Mouse (Mus musculus) C2C12 (cell line): ENCODE data around the gene Gm7138. TPM values are rescaled to one million over a fixed set of nuclear protein-coding genes. Genes with fewer than 3 reads are reported as not detected.

Source experiments
- H3K27me3 ChIP-seq: one replicate; pipeline ENCODE4 v1.6.1; 2011; ENCODE audit not compliant: control insufficient read depth, insufficient read depth, insufficient read length
- H3K36me3 ChIP-seq: one replicate; pipeline ENCODE4 v1.6.1; 2011; ENCODE audit not compliant: control insufficient read depth, insufficient read depth
- H3K4me3 ChIP-seq: one replicate; pipeline ENCODE4 v1.5.1; 2011; ENCODE audit warnings: mild to moderate bottlenecking, control low read depth; ENCODE audit not compliant: poor library complexity, insufficient read depth, severe bottlenecking
- H3K79me2 ChIP-seq: one replicate; pipeline ENCODE4 v1.6.1; 2011; ENCODE audit not compliant: control insufficient read depth, insufficient read depth
- H3K79me3 ChIP-seq: one replicate; pipeline ENCODE4 v1.6.1; 2011; ENCODE audit warnings: low read depth, control low read depth
- H3ac ChIP-seq: one replicate; pipeline ENCODE3; 2011; ENCODE audit warnings: low read depth; ENCODE audit not compliant: control insufficient read depth, insufficient read length
- CEBPB ChIP-seq: IDR thresholded peaks from one replicate; pipeline ENCODE4 v1.6.1; 2011; ENCODE audit warnings: low read depth, mild to moderate bottlenecking, control low read depth, moderate library complexity
- CTCF ChIP-seq: IDR thresholded peaks from one replicate; pipeline ENCODE4 v1.5.1; 2011; ENCODE audit not compliant: control insufficient read depth, insufficient read depth, insufficient read length
- FOSL1 ChIP-seq: IDR thresholded peaks from one replicate; pipeline ENCODE4 v1.8.0; 2011; ENCODE audit warnings: mild to moderate bottlenecking, low read length; ENCODE audit not compliant: poor library complexity, insufficient read depth, severe bottlenecking
- MAX ChIP-seq: IDR thresholded peaks from one replicate; pipeline ENCODE4 v1.6.1; 2011; ENCODE audit warnings: mild to moderate bottlenecking, control low read depth
- MYOD1 ChIP-seq: IDR thresholded peaks from one replicate; pipeline ENCODE4 v1.6.1; 2011; ENCODE audit warnings: low read depth; ENCODE audit not compliant: control insufficient read depth, insufficient read length
- MYOG ChIP-seq: IDR thresholded peaks from one replicate; pipeline ENCODE4 v1.6.1; 2011; ENCODE audit not compliant: control insufficient read depth, insufficient read length; ENCODE audit errors: extremely low read depth
- USF1 ChIP-seq: IDR thresholded peaks from one replicate; pipeline ENCODE4 v1.6.1; 2011; ENCODE audit warnings: low read depth, mild to moderate bottlenecking, control low read depth, moderate library complexity
- polyA plus RNA-seq: library from polyadenylated mRNA; unstranded; fragments of >200 nt; fragmentation: generic; extraction: Trizol; gene quantifications from one replicate; pipeline ENCODE4 v1.2.1, GENCODE M21; 2012; ENCODE audit warnings: missing spikeins

Gm7138 gene
- polyA plus RNA-seq, 1 experiment = not detected

DNA sequence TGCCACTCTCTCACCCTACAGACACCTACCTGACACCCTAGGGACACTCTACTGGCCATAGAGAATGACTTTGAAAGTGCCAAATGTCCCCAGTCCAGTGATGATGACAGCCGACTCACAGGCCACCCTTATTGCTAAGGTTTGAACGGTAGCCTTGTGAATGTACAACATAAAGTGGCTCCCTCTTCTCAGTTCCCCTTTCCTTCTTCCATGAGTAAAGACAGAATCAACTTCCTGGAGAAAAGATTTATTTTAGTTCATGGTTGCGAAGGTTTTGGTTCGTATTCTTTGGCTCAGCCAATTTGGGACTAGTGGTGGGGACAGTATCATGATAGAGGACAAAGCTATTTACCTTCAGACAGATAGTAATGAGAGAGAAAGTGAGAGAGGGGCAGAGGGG, 37.8 kb downstream of the Gm7138 start:
- peaks cover 24% of the 10 kb centered on the region for H3K27me3 ChIP-seq
- H3ac ChIP-seq = no peak overlapping the region
- no peaks in the 10 kb centered on the region for H3K79me2 ChIP-seq
- no peaks in the 10 kb centered on the region for H3K79me3 ChIP-seq
- no peaks in the 10 kb centered on the region for H3K36me3 ChIP-seq
- TF ChIP-seq MYOG = no peak
- H3K4me3 ChIP-seq = no peak overlapping the region

DNA sequence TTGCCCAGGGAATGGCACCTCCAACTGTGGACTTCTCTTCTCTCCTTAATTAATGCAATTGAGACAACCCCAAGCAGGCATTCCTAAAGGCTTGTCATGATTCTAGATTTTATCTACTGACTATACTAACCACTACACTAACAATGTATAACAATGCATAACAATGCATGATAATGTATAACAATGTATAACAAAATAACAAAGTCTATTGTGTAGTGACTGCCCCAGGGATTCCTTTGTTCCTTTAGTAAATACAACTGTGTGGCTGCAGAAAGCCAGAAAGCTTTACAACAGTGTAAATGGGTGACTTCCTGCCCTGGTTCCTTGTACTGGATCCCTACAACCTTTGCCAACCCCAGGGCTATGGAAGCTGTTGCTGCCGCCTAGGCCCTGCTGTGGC, 40.8 kb downstream of the Gm7138 start:
- Histone ChIP-seq H3K4me3 (no peak overlapping the region), H3K27me3 (peaks cover 9% of the 10 kb centered on the region), H3K36me3 (no peaks in the 10 kb centered on the region), H3K79me2 (no peaks in the 10 kb centered on the region), H3K79me3 (no peaks in the 10 kb centered on the region), H3ac (no peak overlapping the region)
- TF ChIP-seq FOSL1 = no peak
- no peak for TF ChIP-seq MAX
- TF ChIP-seq CTCF = no peak
- no peak for TF ChIP-seq MYOG
- no peak for TF ChIP-seq USF1

DNA sequence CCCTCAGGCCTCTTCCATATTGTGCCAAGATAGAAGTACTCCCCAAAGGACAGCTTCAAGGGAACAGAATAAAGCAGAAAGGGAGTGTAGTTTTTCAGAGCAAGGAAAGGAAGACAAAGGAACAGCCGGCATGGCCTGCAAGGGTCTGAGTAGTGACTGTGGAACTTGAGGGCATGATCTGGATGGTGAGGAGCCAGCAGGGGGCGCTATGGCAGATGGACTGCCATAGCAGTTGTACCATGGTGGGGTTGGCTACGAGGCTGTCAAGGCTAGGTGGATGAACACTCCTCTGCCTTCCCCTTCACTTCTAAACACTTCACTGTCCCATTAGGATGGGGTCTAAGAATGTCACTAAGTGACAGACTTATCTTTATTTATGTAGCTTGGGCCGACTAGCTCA, 47.5 kb downstream of the Gm7138 start:
- Histone ChIP-seq H3K79me2 (no peaks in the 10 kb centered on the region), H3ac (no peak overlapping the region), H3K79me3 (no peaks in the 10 kb centered on the region), H3K4me3 (no peak overlapping the region), H3K27me3 (peaks cover 28% of the 10 kb centered on the region), H3K36me3 (no peaks in the 10 kb centered on the region)
- TF ChIP-seq CEBPB (no peak), MYOD1 (no peak), FOSL1 (no peak), MYOG (no peak), USF1 (no peak), MAX (no peak), CTCF (no peak)

DNA sequence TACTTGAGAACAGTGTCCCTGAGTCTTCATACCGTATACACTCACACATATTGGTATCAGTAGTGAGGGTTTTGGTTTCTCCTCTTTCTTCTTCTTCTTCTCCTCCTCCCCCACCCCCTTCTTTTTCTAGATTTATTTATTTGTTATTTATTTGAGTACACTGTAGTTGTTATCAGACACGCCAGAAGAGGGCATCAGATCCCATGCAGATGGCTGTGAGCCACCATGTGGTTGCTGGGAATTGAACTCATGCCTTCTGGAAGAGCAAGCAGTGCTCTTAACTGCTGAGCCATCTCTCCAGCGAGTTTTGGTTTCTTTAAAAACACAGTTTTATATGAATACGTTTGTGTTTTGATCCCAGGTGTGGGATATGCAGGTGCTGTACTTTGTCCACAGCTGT, 48.5 kb downstream of the Gm7138 start:
- Histone ChIP-seq H3ac (no peak overlapping the region), H3K4me3 (no peak overlapping the region), H3K79me2 (no peaks in the 10 kb centered on the region), H3K36me3 (no peaks in the 10 kb centered on the region), H3K79me3 (no peaks in the 10 kb centered on the region), H3K27me3 (peaks cover 34% of the 10 kb centered on the region)
- TF ChIP-seq MAX (no peak), MYOG (no peak), CEBPB (no peak), USF1 (no peak), MYOD1 (no peak), CTCF (no peak), FOSL1 (no peak)

Other genes starting within 250 kb of the Gm7138 start
- gene Itgb2, start 246.7 kb downstream of the Gm7138 start, polyA plus RNA-seq = 0.47 TPM
- gene Pttg1ip, start 195.2 kb downstream of the Gm7138 start, polyA plus RNA-seq = 96.1 TPM
- 152 TPM for gene Sumo3, start 170.8 kb downstream of the Gm7138 start, polyA plus RNA-seq
- gene Gm49325, start 170.7 kb downstream of the Gm7138 start, polyA plus RNA-seq = 5.1 TPM
- 85.5 TPM for gene Ube2g2, start 154.7 kb downstream of the Gm7138 start, polyA plus RNA-seq
- not detected for gene Tspear, start 90.4 kb downstream of the Gm7138 start, polyA plus RNA-seq
- not detected for gene Gm19402, start 86.2 kb downstream of the Gm7138 start, polyA plus RNA-seq
- not detected for gene Gm9508, start 79.7 kb downstream of the Gm7138 start, polyA plus RNA-seq
- not detected for gene Gm10272, start 70.3 kb downstream of the Gm7138 start, polyA plus RNA-seq
- gene Gm10024, start 65.5 kb downstream of the Gm7138 start, polyA plus RNA-seq = not detected
- not detected for gene Gm10142, start 61.1 kb downstream of the Gm7138 start, polyA plus RNA-seq
- gene Krtap12-1, start 56.3 kb downstream of the Gm7138 start, polyA plus RNA-seq = not detected
- gene Gm10100, start 50.5 kb downstream of the Gm7138 start, polyA plus RNA-seq = not detected
- gene Gm18596, start 34.3 kb downstream of the Gm7138 start, polyA plus RNA-seq = not detected
- not detected for gene Gm9736, start 25.6 kb downstream of the Gm7138 start, polyA plus RNA-seq
- gene Gm3233, start 17.3 kb downstream of the Gm7138 start, polyA plus RNA-seq = not detected
- not detected for gene Gm3238, start 5.6 kb downstream of the Gm7138 start, polyA plus RNA-seq
- not detected for gene Gm3250, start 5.6 kb upstream of the Gm7138 start, polyA plus RNA-seq
- gene Gm7137, start 11.3 kb upstream of the Gm7138 start, polyA plus RNA-seq = not detected
- not detected for gene Gm9639, start 18.1 kb upstream of the Gm7138 start, polyA plus RNA-seq
- not detected for gene Gm19668, start 22.2 kb upstream of the Gm7138 start, polyA plus RNA-seq
- not detected for gene Gm9507, start 34.9 kb upstream of the Gm7138 start, polyA plus RNA-seq
- gene Gm2696, start 37.7 kb upstream of the Gm7138 start, polyA plus RNA-seq = not detected
- not detected for gene Krtap10-4, start 50.2 kb upstream of the Gm7138 start, polyA plus RNA-seq
- not detected for gene Krtap10-10, start 59.0 kb upstream of the Gm7138 start, polyA plus RNA-seq
- gene Gm36176, start 69.9 kb upstream of the Gm7138 start, polyA plus RNA-seq = not detected
- not detected for gene Gm10318, start 75.9 kb upstream of the Gm7138 start, polyA plus RNA-seq
- gene Gm3285, start 85.0 kb upstream of the Gm7138 start, polyA plus RNA-seq = not detected
- gene Lrrc3, start 125.6 kb upstream of the Gm7138 start, polyA plus RNA-seq = 0.01 TPM
- gene Trpm2, start 193.6 kb upstream of the Gm7138 start, polyA plus RNA-seq = 0.02 TPM
- 14.6 TPM for gene 1810043G02Rik, start 201.6 kb upstream of the Gm7138 start, polyA plus RNA-seq
- 45.2 TPM for gene Pfkl, start 233.1 kb upstream of the Gm7138 start, polyA plus RNA-seq